Mouse (Mus musculus) midbrain, embryonic 10.5 days (tissue): ENCODE data around the gene Gpr68. TPM values are rescaled to one million over a fixed set of nuclear protein-coding genes. Genes with fewer than 3 reads are reported as not detected.
A peak's percentile ranks its signal among the peaks of the same experiment; 100 is the strongest.

Experiments used
- DNase-seq: peaks from one replicate; pipeline ENCODE4 v3.0.0-alpha.2; 2017; ENCODE audit warnings: low spot score
- H3K27ac ChIP-seq: fragments of 300-500 bp; sonication (generic); replicated peaks from 2 replicates; pipeline ENCODE4 v1.5.1; 2016; ENCODE audit warnings: mild to moderate bottlenecking
- H3K27me3 ChIP-seq: fragments of 300-500 bp; sonication (generic); 2 replicates; pipeline ENCODE4 v1.6.1; 2016; ENCODE audit warnings: low read depth, mild to moderate bottlenecking; ENCODE audit not compliant: poor library complexity, severe bottlenecking
- H3K36me3 ChIP-seq: fragments of 300-500 bp; sonication (generic); 2 replicates; pipeline ENCODE4 v1.6.1; 2016; ENCODE audit warnings: mild to moderate bottlenecking, moderate library complexity
- H3K4me1 ChIP-seq: fragments of 300-500 bp; sonication (generic); 2 replicates; pipeline ENCODE4 v1.6.1; 2016
- H3K4me3 ChIP-seq: fragments of 300-500 bp; sonication (generic); 2 replicates; pipeline ENCODE4 v1.5.1; 2016; ENCODE audit warnings: mild to moderate bottlenecking, moderate library complexity
- H3K9me3 ChIP-seq: fragments of 300-500 bp; sonication (generic); replicated peaks from 2 replicates; pipeline ENCODE4 v1.6.1; 2016; ENCODE audit warnings: mild to moderate bottlenecking
- WGBS: fragments of 180-500 bp; shearing (Covaris S2); methylation state at CpG from one replicate; pipeline ENCODE4 v1.1.7; 2016; 5-methylcytosine and 5-hydroxymethylcytosine counted together
- polyA plus RNA-seq: library from polyadenylated mRNA; unstranded; fragments of >200 nt; fragmentation: Nextera tagmentation; extraction: Ambion mirVana; gene quantifications from 2 replicates; pipeline ENCODE4 v1.2.1, GENCODE M21; 2016

Gene Gpr68
- polyA plus RNA-seq = 0.29 and 1.1 TPM in 2 replicates

DNA sequence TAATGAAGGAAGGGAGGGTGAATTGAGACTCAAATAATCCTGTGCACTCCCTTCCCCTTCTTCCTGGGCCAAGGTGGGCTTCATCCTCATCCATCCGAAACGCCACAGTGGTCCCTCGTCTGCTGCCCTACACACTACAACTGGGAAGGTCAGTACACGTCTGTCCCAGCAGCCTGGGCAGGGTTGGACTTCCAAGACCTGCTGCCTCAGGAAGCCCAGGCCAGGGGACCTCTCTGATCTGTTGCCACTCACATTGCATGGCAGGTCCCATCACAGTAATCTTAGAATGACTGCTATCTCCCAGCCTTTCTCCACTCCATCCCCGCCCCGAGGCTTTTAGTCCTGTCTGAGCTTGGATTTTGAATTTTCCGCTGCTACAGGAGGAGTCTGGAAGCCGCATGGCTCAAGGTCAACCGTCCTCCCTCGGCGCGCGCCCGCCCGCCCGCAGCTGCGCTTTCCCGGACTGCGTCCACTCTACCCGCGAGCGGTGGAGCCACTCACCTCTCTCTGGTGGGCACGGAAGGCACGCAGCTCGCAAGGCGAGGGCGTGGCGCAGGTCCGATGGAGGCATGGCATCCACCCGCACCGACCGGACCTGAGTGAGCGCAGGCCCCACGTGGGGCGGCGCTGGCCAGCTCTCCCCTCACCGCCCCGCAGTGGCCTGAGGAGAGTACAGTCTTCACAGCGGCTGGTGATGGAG, at the start of gene Gpr68:
Gpr68 (minus strand) TSS at position 601 of the 700 bp plus-strand sequence.
- 5% methylated on average over 39 of the region's 39 CpGs for WGBS
- DNase-seq = peak; percentile 50
- H3K27me3 ChIP-seq = peaks cover 34% of the 10 kb centered on the region
- H3K36me3 ChIP-seq = peaks cover 25% of the 10 kb centered on the region
- H3K27ac ChIP-seq = peak within 1 kb of the TSS; percentile 39; the same call in 1 of the 2 replicates
- H3K4me1 ChIP-seq = peaks cover 18% of the 10 kb centered on the region
- H3K4me3 ChIP-seq = peak within 1 kb of the TSS; percentile 54
- no peaks in the 10 kb centered on the region for H3K9me3 ChIP-seq

DNA sequence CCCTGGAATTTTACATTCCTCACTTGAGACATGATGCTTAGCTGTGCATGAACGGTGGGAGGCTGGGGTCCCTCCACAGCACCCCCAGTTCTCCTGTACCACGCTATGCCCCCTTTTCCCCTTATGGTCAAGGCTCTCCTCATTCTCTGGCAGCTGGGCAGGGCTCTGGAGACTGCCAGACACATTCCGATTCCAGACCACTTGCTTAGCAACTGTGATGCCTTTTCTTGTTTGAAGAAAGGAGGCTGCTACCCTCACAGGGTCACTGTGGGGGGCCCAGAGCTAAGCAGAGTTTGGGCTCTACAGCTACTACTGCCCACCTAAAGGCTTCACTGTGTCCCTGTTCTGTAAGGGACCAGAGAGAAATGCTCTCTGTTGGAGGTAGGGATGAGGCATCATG, 49.3 kb upstream of the Gpr68 start:
- DNase-seq = peak; percentile 33
- WGBS = 55% methylated on average over 3 of the region's 3 CpGs
- Histone ChIP-seq H3K4me1 (peaks cover 48% of the 10 kb centered on the region), H3K27me3 (peaks cover 12% of the 10 kb centered on the region; the same call in 1 of the 2 replicates), H3K36me3 (peaks cover 63% of the 10 kb centered on the region), H3K4me3 (no peak overlapping the region; the same call in 1 of the 2 replicates), H3K27ac (peak overlapping the region; percentile 71), H3K9me3 (no peaks in the 10 kb centered on the region)

DNA sequence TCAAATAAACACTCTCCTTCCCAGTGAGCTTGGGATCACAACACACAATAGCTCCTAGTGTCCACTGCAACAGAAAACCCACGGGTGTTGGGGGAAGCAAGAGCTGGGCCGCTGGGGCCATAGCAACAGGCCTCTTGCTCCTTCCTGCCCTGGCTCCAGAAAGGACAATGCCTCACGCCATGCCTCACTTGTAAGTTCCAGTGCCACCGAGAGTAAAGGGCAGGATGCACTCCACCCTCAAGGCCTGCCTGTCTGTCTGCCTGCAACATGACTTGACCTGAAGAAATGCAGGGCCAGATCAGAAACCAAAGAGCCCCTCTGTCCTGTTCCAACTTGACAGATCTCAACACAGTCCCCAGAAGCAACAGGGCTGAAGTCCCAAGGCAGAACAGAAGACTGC, 48.8 kb upstream of the Gpr68 start:
- Histone ChIP-seq H3K27ac (peak overlapping the region; percentile 71), H3K36me3 (peaks cover 60% of the 10 kb centered on the region), H3K9me3 (no peaks in the 10 kb centered on the region), H3K4me1 (peaks cover 50% of the 10 kb centered on the region), H3K4me3 (no peak overlapping the region; the same call in 1 of the 2 replicates), H3K27me3 (peaks cover 12% of the 10 kb centered on the region; the same call in 1 of the 2 replicates)
- 45% methylated on average over 4 of the region's 4 CpGs for WGBS
- DNase-seq = no peak

DNA sequence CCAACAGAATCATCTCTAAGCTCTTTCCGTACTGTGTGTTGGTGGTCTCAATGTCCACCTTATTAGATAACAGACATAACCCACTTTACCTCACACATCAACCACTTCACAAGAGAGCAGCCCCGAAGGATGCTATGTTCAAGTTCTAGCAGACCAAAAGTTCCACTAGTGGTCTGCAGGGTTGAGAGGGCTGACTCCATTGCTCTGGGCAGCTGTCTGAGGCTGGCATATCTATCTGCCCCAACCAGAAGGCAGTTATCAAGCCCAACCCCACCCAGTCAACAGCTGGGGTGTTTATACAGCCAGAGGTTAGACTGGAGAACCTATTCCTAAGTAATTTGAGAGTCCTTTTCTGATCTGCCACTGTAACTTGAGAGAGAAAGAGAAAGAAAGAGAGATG, 48.0 kb upstream of the Gpr68 start:
- Histone ChIP-seq H3K9me3 (no peaks in the 10 kb centered on the region), H3K4me1 (peaks cover 50% of the 10 kb centered on the region), H3K27ac (peak overlapping the region; percentile 71; the same call in 1 of the 2 replicates), H3K27me3 (peaks cover 12% of the 10 kb centered on the region; the same call in 1 of the 2 replicates), H3K36me3 (peaks cover 62% of the 10 kb centered on the region), H3K4me3 (no peak overlapping the region)
- no peak for DNase-seq
- 83% methylated on average over 2 of the region's 2 CpGs for WGBS

DNA sequence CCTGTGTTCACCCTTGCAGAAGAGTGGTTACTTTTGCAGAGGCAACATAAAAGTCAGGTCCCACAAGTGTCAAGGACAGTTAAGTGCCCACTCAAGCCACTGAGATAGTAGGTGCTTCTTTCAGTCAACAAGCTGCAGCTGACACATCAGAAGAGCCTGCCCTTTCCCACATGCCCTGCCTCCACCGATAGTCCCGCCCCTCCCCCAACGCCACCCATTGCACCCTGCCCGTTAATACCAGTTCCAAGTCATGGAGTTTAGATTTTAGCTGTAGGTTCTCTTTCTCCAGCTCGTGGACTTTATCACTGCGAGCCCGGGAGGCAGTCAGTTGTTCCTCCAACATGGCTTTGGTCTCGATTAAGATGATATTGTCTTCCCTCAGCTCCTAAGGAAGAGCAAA, 45.9 kb upstream of the Gpr68 start:
- H3K27ac ChIP-seq = no peak overlapping the region
- no peak for DNase-seq
- H3K36me3 ChIP-seq = peaks cover 67% of the 10 kb centered on the region
- peaks cover 50% of the 10 kb centered on the region for H3K4me1 ChIP-seq
- 69% methylated on average over 8 of the region's 8 CpGs for WGBS
- H3K4me3 ChIP-seq = no peak overlapping the region
- peaks cover 12% of the 10 kb centered on the region; the same call in 1 of the 2 replicates for H3K27me3 ChIP-seq
- no peaks in the 10 kb centered on the region for H3K9me3 ChIP-seq

DNA sequence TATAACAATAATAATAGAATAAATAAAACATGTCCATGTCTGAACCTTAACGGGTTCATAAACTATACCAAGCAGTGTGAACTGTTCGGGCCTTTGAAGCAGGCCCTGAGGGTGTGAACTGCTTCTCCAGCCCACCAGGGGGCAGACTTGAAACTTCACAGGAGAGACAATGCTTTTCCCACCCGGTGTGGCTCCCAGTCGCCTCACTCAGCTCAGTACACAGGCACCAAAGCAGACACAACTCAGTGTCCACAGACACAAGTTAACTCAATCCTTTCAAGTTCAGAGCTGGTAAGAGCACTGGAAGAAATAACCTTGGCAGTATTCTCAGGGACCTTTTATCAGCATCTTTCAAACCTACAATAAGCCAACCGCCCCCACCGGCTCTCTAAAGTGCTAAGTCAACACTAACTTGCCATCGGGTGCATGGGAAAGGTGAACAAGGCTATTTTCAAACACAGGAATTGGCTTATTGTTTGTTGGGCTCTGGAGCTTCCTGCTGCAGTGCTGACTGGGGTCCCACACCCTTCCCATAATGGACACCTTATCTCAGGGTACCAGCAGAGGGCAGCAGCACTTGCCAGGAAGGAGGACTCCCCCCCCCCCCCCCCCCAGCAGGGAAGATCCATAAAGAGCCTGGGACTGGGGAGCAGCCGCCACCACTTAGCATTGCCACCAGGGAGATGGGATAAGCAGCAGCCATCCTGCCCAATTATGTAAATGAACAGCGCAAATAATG, 44.4 kb upstream of the Gpr68 start:
- no peak overlapping the region for H3K4me3 ChIP-seq
- peaks cover 17% of the 10 kb centered on the region; the same call in 1 of the 2 replicates for H3K27me3 ChIP-seq
- H3K4me1 ChIP-seq = peaks cover 34% of the 10 kb centered on the region
- H3K27ac ChIP-seq = peak overlapping the region; percentile 67
- peak; percentile 73 for DNase-seq
- no peaks in the 10 kb centered on the region for H3K9me3 ChIP-seq
- peaks cover 82% of the 10 kb centered on the region for H3K36me3 ChIP-seq
- 46% methylated on average over 9 of the region's 9 CpGs for WGBS

DNA sequence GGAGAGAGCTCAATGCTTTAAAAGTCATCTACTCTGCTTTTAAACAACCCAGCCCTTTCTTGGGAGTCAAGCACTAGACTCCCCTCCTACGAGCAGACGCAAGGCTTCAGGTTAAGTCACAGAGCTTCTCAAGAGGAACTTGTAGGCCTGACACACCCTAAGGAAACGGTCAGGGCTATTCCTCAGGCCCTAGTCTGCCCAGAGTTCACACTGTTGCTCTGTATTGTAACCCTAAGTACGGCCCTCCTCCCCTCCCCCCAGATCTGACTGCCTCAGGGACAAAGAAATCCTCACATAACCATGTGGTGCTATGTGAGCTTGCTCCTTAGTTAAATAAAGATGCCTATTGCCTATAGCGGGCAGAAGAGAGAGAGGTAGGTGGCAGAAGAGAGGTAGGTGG, 41.1 kb upstream of the Gpr68 start:
- H3K27ac ChIP-seq = no peak overlapping the region
- H3K4me3 ChIP-seq = no peak overlapping the region
- H3K27me3 ChIP-seq = peaks cover 5% of the 10 kb centered on the region; the same call in 1 of the 2 replicates
- no peak for DNase-seq
- WGBS = 92% methylated on average over 5 of the region's 5 CpGs
- peaks cover 19% of the 10 kb centered on the region for H3K4me1 ChIP-seq
- peaks cover 92% of the 10 kb centered on the region for H3K36me3 ChIP-seq
- no peaks in the 10 kb centered on the region for H3K9me3 ChIP-seq

DNA sequence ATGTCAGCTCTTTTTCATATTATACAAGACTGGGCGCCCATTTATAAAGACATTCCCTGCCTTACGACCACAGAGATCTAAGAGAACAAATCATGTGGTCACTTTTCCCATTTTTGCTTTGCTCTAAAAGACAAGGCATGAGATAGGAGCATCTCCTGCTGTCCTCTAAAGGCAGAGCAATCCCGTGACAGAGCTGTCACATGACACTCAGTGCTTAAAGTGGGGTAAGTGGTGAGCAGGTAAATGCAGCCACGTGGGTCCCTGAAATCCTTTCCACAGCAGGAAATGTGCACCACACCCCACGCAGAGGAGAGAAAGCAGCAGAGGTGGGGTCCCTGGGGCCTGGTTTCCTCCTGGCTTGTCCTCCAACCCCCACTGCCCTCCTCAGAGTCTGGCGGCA, 40.0 kb upstream of the Gpr68 start:
- no peak for DNase-seq
- Histone ChIP-seq H3K36me3 (peaks cover 93% of the 10 kb centered on the region), H3K4me1 (peaks cover 10% of the 10 kb centered on the region), H3K27ac (no peak overlapping the region), H3K9me3 (no peaks in the 10 kb centered on the region), H3K27me3 (peaks cover 5% of the 10 kb centered on the region; the same call in 1 of the 2 replicates), H3K4me3 (no peak overlapping the region)
- 90% methylated on average over 6 of the region's 6 CpGs for WGBS

DNA sequence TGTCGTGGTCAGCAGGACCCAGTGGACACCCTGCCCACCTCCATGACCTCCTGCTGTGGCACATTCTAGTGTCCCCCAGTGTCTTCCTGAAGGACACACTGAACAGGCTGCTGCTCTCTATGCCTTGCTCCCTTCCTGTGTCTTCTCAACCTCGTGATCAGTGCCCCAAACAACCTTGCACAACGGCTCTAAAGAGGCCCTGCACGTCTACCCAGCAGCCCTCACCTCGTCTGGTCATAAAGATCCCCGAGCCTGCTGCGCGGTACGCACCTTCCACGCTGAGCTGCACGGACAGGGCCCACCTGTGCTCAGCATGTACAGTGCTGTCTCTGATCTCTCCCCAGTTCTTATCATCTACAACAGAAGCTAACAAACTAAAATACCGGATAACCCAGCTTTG, 38.0 kb upstream of the Gpr68 start:
- H3K4me3 ChIP-seq = no peak overlapping the region
- H3K4me1 ChIP-seq = no peaks in the 10 kb centered on the region
- H3K27me3 ChIP-seq = peaks cover 5% of the 10 kb centered on the region; the same call in 1 of the 2 replicates
- no peaks in the 10 kb centered on the region for H3K9me3 ChIP-seq
- WGBS = 91% methylated on average over 12 of the region's 12 CpGs
- peaks cover 95% of the 10 kb centered on the region for H3K36me3 ChIP-seq
- no peak overlapping the region for H3K27ac ChIP-seq
- DNase-seq = no peak

DNA sequence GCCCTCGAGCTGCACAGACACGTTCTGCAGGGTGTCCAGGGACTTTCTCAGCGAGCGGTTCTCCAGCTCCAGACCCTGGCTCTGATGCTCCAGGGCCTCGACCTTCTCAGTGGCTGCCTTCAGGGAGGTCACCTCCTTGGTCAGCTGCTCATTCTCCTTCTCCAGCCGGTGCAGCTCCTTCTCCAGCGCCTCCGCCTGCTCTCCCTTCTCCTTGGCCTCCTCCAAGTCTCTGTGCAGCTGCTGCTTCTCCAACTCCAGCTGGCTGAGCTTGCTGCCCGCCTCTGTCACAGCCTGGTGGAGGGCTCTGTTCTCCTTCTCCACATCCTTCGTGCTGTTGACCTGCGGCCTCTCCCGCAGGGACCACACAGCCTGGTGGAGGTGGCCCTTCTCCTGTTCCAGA, 37.5 kb upstream of the Gpr68 start:
- 91% methylated on average over 12 of the region's 12 CpGs for WGBS
- H3K9me3 ChIP-seq = no peaks in the 10 kb centered on the region
- DNase-seq = no peak
- no peaks in the 10 kb centered on the region for H3K4me1 ChIP-seq
- no peak overlapping the region for H3K4me3 ChIP-seq
- peaks cover 97% of the 10 kb centered on the region for H3K36me3 ChIP-seq
- H3K27me3 ChIP-seq = peaks cover 5% of the 10 kb centered on the region; the same call in 1 of the 2 replicates
- no peak overlapping the region for H3K27ac ChIP-seq

DNA sequence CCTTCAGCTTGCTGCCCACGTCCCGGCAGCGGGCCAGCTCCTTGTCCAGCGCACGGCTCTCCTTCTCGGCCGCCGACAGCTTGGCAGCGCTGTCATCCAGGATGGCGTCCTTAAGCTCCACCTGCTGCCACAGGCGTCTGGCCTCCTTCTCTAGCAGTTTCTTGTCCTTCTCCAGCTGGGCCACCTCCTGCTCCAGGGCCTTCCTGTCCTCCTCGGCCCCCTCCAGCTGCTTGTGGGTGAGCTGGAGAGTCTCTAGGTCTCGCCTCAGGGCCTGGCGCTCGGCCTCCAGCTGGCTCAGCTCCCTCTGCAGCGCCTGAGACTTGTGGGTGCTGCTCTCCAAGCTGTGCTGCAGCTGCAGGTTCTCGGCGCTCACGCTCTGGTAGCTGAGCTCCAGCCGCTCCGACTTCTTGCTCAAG, 36.9 kb upstream of the Gpr68 start:
- H3K27me3 ChIP-seq = peaks cover 5% of the 10 kb centered on the region; the same call in 1 of the 2 replicates
- no peak overlapping the region for H3K4me3 ChIP-seq
- DNase-seq = no peak
- H3K9me3 ChIP-seq = no peaks in the 10 kb centered on the region
- H3K27ac ChIP-seq = no peak overlapping the region
- peaks cover 99% of the 10 kb centered on the region for H3K36me3 ChIP-seq
- 93% methylated on average over 21 of the region's 21 CpGs for WGBS
- no peaks in the 10 kb centered on the region for H3K4me1 ChIP-seq

DNA sequence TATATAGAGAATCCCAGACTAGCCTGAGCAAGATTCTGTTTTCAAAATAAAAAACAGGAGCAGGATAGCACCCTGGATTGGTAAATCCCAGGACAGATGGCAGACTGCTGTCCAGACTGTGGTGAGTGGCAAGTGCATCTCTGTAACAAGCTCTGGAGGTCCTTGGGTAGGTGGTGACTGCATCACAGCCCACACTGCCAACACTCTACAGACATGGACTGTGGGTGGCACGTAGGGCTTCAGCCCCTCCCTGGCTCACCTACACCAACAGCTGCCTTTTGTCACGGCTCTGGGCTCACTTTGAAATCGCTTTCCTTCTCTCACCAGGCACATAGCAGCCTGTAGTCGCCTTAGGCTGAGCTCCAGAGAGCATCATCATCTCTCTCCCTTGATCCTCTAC, 35.1 kb upstream of the Gpr68 start:
- no peaks in the 10 kb centered on the region for H3K9me3 ChIP-seq
- 88% methylated on average over 4 of the region's 4 CpGs for WGBS
- peaks cover 99% of the 10 kb centered on the region for H3K36me3 ChIP-seq
- H3K27me3 ChIP-seq = 0 out of 2 replicates have a peak, but pooled peaks cover under 1% of the 10 kb centered on the region
- H3K4me3 ChIP-seq = no peak overlapping the region
- H3K4me1 ChIP-seq = no peaks in the 10 kb centered on the region
- no peak for DNase-seq
- no peak overlapping the region for H3K27ac ChIP-seq

DNA sequence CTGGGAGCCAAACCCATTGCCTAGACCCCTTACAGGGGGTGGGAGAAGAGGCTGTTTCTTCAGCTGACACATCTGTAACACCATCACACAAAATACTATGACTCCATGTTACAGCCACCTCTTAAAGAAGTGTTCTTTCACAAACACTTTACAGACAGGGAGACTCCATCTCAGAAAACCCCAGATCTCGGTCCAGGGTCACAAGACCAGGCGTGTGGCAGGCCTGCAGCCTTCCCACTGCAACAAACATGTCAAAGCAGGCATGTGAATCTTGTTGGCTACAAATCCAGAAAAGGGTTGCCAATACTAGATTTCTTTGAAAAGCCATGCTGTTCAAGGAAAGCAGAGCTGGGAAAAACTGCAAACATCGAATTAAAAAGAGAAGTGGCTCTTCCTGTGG, 33.4 kb upstream of the Gpr68 start:
- Histone ChIP-seq H3K27ac (no peak overlapping the region), H3K4me1 (peaks cover 5% of the 10 kb centered on the region), H3K4me3 (no peak overlapping the region), H3K27me3 (no peaks in the 10 kb centered on the region), H3K9me3 (no peaks in the 10 kb centered on the region), H3K36me3 (peaks cover 99% of the 10 kb centered on the region)
- WGBS = 84% methylated on average over 3 of the region's 3 CpGs
- no peak for DNase-seq
